Mouse (Mus musculus): ENCODE results near the gene Hist1h3e. TPM values are rescaled to one million over a fixed set of nuclear protein-coding genes. Genes with fewer than 3 reads are reported as not detected.

Hist1h3e gene
- polyA plus RNA-seq, 1 experiment from 2014 or later: 4.4 TPM

DNA sequence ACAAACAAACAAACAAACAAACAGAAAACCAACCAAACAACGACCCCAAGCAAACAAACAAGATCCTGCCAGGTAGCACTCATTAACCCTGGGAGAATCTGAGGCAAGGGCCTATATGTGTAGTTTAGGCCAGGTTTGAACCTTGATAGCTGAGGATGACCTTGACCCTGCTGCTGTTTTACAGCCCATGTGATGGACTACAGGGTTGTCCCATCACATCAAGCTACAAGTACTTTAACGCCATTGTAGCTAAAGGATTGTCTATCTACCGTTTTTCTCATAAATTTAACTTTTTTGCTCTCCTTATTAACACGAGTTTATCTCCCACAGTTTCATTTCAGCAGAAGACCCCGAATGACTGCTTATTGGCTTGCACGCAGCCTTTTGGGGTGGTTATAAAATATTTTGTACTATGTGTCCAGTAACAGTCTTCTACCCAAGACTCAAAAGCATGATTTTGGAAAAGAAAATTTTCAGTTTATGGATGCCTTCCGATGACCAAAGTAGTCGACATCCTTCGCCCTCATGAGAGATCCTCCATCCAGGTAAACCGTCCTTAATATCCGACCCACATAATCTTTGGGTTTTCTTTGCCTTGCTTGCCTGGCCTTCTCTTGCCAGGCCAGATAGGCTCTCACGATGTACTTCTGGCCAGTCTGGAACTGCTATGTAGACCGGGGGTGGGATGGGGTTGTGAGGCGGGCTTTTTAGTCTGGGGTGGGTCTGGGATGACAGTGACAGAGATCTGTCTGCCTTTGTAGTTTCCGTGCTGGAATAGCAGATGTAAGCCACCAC lies 46.1 kb downstream of the Hist1h3e start:
- Histone ChIP-seq H3K27me3 (replicated peaks; ENCODE audit: control insufficient read depth, insufficient read depth, low read length) (no peaks in the 10 kb centered on the region), H3K4me1 (ENCODE audit: control insufficient read depth, insufficient read depth, low read length) (no peaks in the 10 kb centered on the region), H3K4me2 (ENCODE audit: low read depth, low read length) (peak overlapping the region; percentile 59), H3K9ac (ENCODE audit: low read depth, low read length) (peak overlapping the region; percentile 48; the same call in 1 of the 2 replicates), H3K4me3 (ENCODE audit: low read depth, low read length) (peak overlapping the region; percentile 59), H3K36me3 (ENCODE audit: control insufficient read depth, insufficient read depth, low read length) (no peaks in the 10 kb centered on the region), H3K9me3 (ENCODE audit: control insufficient read depth, low read length) (no peaks in the 10 kb centered on the region), H3K27ac (replicated peaks; ENCODE audit: low read depth, low read length) (no peak overlapping the region)
- WGBS: 50% methylated on average over 15 of the region's 15 CpGs
- DNase-seq (ENCODE audit: low spot score) (no peak), ATAC-seq (ENCODE audit: low read depth) (no peak)

GRCm38 (mm10) chr13:23515281-23515680 lies 46.9 kb downstream of the Hist1h3e start:
- no peak overlapping the region for H3K4me2 ChIP-seq (ENCODE audit: low read depth, low read length)
- no peak overlapping the region for H3K27ac ChIP-seq (replicated peaks; ENCODE audit: low read depth, low read length)
- ATAC-seq (ENCODE audit: low read depth) (no peak), DNase-seq (ENCODE audit: low spot score) (no peak)
- no peaks in the 10 kb centered on the region for H3K9me3 ChIP-seq (ENCODE audit: control insufficient read depth, low read length)
- no peaks in the 10 kb centered on the region for H3K27me3 ChIP-seq (replicated peaks; ENCODE audit: control insufficient read depth, insufficient read depth, low read length)
- H3K36me3 ChIP-seq (ENCODE audit: control insufficient read depth, insufficient read depth, low read length): no peaks in the 10 kb centered on the region
- H3K4me3 ChIP-seq (ENCODE audit: low read depth, low read length): no peak overlapping the region
- WGBS: 70% methylated on average over 5 of the region's 5 CpGs
- H3K9ac ChIP-seq (ENCODE audit: low read depth, low read length): no peak overlapping the region
- no peaks in the 10 kb centered on the region for H3K4me1 ChIP-seq (ENCODE audit: control insufficient read depth, insufficient read depth, low read length)

GRCm38 (mm10) chr13:23513517-23513916 lies 48.7 kb downstream of the Hist1h3e start:
- Histone ChIP-seq H3K27ac (replicated peaks; ENCODE audit: low read depth, low read length) (no peak overlapping the region), H3K9ac (ENCODE audit: low read depth, low read length) (no peak overlapping the region), H3K4me3 (ENCODE audit: low read depth, low read length) (no peak overlapping the region), H3K36me3 (ENCODE audit: control insufficient read depth, insufficient read depth, low read length) (no peaks in the 10 kb centered on the region), H3K9me3 (ENCODE audit: control insufficient read depth, low read length) (no peaks in the 10 kb centered on the region), H3K27me3 (replicated peaks; ENCODE audit: control insufficient read depth, insufficient read depth, low read length) (no peaks in the 10 kb centered on the region), H3K4me2 (ENCODE audit: low read depth, low read length) (no peak overlapping the region), H3K4me1 (ENCODE audit: control insufficient read depth, insufficient read depth, low read length) (no peaks in the 10 kb centered on the region)
- WGBS: 83% methylated on average over 1 of the region's 1 CpGs
- no peak for DNase-seq (ENCODE audit: low spot score)
- no peak for ATAC-seq (ENCODE audit: low read depth)

Small RNAs within 50 kb of the gene (microRNA-seq; reads per million reads assigned to microRNA genes)
- gene Gm44297 (ENCODE audit: borderline number of aligned reads) (not detected), gene Gm44359 (ENCODE audit: borderline number of aligned reads) (not detected), gene Gm44394 (ENCODE audit: borderline number of aligned reads) (not detected), gene n-TStga1 (ENCODE audit: borderline number of aligned reads) (0.83 reads per million)

Other genes with a start within 250 kb of the Hist1h3e start
- 40.2 and 44.9 TPM in 2 replicates for gene Zfp322a, start 193.2 kb downstream of the Hist1h3e start, polyA plus RNA-seq (2014; fragmentation: Nextera tagmentation; extraction: Ambion mirVana)
- gene Abt1, start 138.5 kb downstream of the Hist1h3e start, polyA plus RNA-seq (2014; fragmentation: Nextera tagmentation; extraction: Ambion mirVana): 10.3 and 11.6 TPM in 2 replicates
- gene Btn1a1, start 96.5 kb downstream of the Hist1h3e start, polyA plus RNA-seq (2014; fragmentation: Nextera tagmentation; extraction: Ambion mirVana): 0.18 TPM in 1 of 2 replicates, not detected in the other
- 0.40 and 0.51 TPM in 2 replicates for gene Btn2a2, start 73.5 kb downstream of the Hist1h3e start, polyA plus RNA-seq (2014; fragmentation: Nextera tagmentation; extraction: Ambion mirVana)
- 5.1 and 5.6 TPM in 2 replicates for gene Hist1h4h, start 31.3 kb downstream of the Hist1h3e start, polyA plus RNA-seq (2014; fragmentation: Nextera tagmentation; extraction: Ambion mirVana)
- gene Hist1h2af, start 28.5 kb downstream of the Hist1h3e start, polyA plus RNA-seq (2014; fragmentation: Nextera tagmentation; extraction: Ambion mirVana): 5.2 and 7.0 TPM in 2 replicates
- 3.7 and 4.1 TPM in 2 replicates for gene Hist1h3g, start 26.9 kb downstream of the Hist1h3e start, polyA plus RNA-seq (2014; fragmentation: Nextera tagmentation; extraction: Ambion mirVana)
- 0.76 and 0.77 TPM in 2 replicates for gene Hist1h2bh, start 19.0 kb downstream of the Hist1h3e start, polyA plus RNA-seq (2014; fragmentation: Nextera tagmentation; extraction: Ambion mirVana)
- gene Hist1h3f, start 18.3 kb downstream of the Hist1h3e start, polyA plus RNA-seq (2014; fragmentation: Nextera tagmentation; extraction: Ambion mirVana): 0.71 and 1.0 TPM in 2 replicates
- gene Hist1h4f, start 10.7 kb downstream of the Hist1h3e start, polyA plus RNA-seq (2014; fragmentation: Nextera tagmentation; extraction: Ambion mirVana): 0.84 and 0.88 TPM in 2 replicates
- gene Hist1h1d, start 9.1 kb downstream of the Hist1h3e start, polyA plus RNA-seq (2014; fragmentation: Nextera tagmentation; extraction: Ambion mirVana): 0.60 TPM in 2 replicates
- gene Hist1h2ae, start 8.9 kb upstream of the Hist1h3e start, polyA plus RNA-seq (2014; fragmentation: Nextera tagmentation; extraction: Ambion mirVana): 93.4 and 108 TPM in 2 replicates
- gene Hist1h2bg, start 9.0 kb upstream of the Hist1h3e start, polyA plus RNA-seq (2014; fragmentation: Nextera tagmentation; extraction: Ambion mirVana): 5.1 and 5.3 TPM in 2 replicates
- 3.6 and 4.1 TPM in 2 replicates for gene Hist1h2bf, start 11.8 kb upstream of the Hist1h3e start, polyA plus RNA-seq (2014; fragmentation: Nextera tagmentation; extraction: Ambion mirVana)
- gene Hist1h2ad, start 12.0 kb upstream of the Hist1h3e start, polyA plus RNA-seq (2014; fragmentation: Nextera tagmentation; extraction: Ambion mirVana): 1.6 and 2.8 TPM in 2 replicates
- 5.2 and 7.2 TPM in 2 replicates for gene Hist1h3d, start 13.4 kb upstream of the Hist1h3e start, polyA plus RNA-seq (2014; fragmentation: Nextera tagmentation; extraction: Ambion mirVana)
- gene Hist1h4d, start 19.2 kb upstream of the Hist1h3e start, polyA plus RNA-seq (2014; fragmentation: Nextera tagmentation; extraction: Ambion mirVana): 74.5 and 84.0 TPM in 2 replicates
- gene Hist1h2be, start 58.8 kb upstream of the Hist1h3e start, polyA plus RNA-seq (2014; fragmentation: Nextera tagmentation; extraction: Ambion mirVana): 1.5 and 2.2 TPM in 2 replicates
- 12.8 and 15.7 TPM in 2 replicates for gene Hist1h1e, start 60.2 kb upstream of the Hist1h3e start, polyA plus RNA-seq (2014; fragmentation: Nextera tagmentation; extraction: Ambion mirVana)
- gene Hist1h2ac, start 121.6 kb upstream of the Hist1h3e start, polyA plus RNA-seq (2014; fragmentation: Nextera tagmentation; extraction: Ambion mirVana): 1.2 and 1.3 TPM in 2 replicates
- 52.7 and 78.2 TPM in 2 replicates for gene Hist1h2bc, start 121.8 kb upstream of the Hist1h3e start, polyA plus RNA-seq (2014; fragmentation: Nextera tagmentation; extraction: Ambion mirVana)
- gene Hist1h1t, start 133.4 kb upstream of the Hist1h3e start, polyA plus RNA-seq (2014; fragmentation: Nextera tagmentation; extraction: Ambion mirVana): 0.19 and 0.31 TPM in 2 replicates
- gene Hist1h4c, start 136.1 kb upstream of the Hist1h3e start, polyA plus RNA-seq (2014; fragmentation: Nextera tagmentation; extraction: Ambion mirVana): 5.7 and 5.8 TPM in 2 replicates
- 9.6 and 10.3 TPM in 2 replicates for gene Hfe, start 148.5 kb upstream of the Hist1h3e start, polyA plus RNA-seq (2014; fragmentation: Nextera tagmentation; extraction: Ambion mirVana)
- 36.1 and 37.8 TPM in 2 replicates for gene Hist1h1c, start 176.4 kb upstream of the Hist1h3e start, polyA plus RNA-seq (2014; fragmentation: Nextera tagmentation; extraction: Ambion mirVana)
- gene Hist1h3c, start 183.2 kb upstream of the Hist1h3e start, polyA plus RNA-seq (2014; fragmentation: Nextera tagmentation; extraction: Ambion mirVana): 5.1 and 7.5 TPM in 2 replicates
- 1.2 and 2.1 TPM in 2 replicates for gene Hist1h2bb, start 184.4 kb upstream of the Hist1h3e start, polyA plus RNA-seq (2014; fragmentation: Nextera tagmentation; extraction: Ambion mirVana)
- 30.2 and 32.6 TPM in 2 replicates for gene Hist1h2ab, start 188.8 kb upstream of the Hist1h3e start, polyA plus RNA-seq (2014; fragmentation: Nextera tagmentation; extraction: Ambion mirVana)
- 6.6 and 11.5 TPM in 2 replicates for gene Hist1h3b, start 189.9 kb upstream of the Hist1h3e start, polyA plus RNA-seq (2014; fragmentation: Nextera tagmentation; extraction: Ambion mirVana)
- gene Hist1h4b, start 194.6 kb upstream of the Hist1h3e start, polyA plus RNA-seq (2014; fragmentation: Nextera tagmentation; extraction: Ambion mirVana): 3.5 and 4.7 TPM in 2 replicates
- gene Hist1h4a, start 198.9 kb upstream of the Hist1h3e start, polyA plus RNA-seq (2014; fragmentation: Nextera tagmentation; extraction: Ambion mirVana): 0.68 and 0.74 TPM in 2 replicates
- 3.7 and 4.9 TPM in 2 replicates for gene Hist1h3a, start 200.0 kb upstream of the Hist1h3e start, polyA plus RNA-seq (2014; fragmentation: Nextera tagmentation; extraction: Ambion mirVana)
- gene Hist1h1a, start 201.3 kb upstream of the Hist1h3e start, polyA plus RNA-seq (2014; fragmentation: Nextera tagmentation; extraction: Ambion mirVana): 3.2 and 3.5 TPM in 2 replicates
- 0.31 TPM in 1 of 2 replicates, not detected in the other for gene Trim38, start 207.5 kb upstream of the Hist1h3e start, polyA plus RNA-seq (2014; fragmentation: Nextera tagmentation; extraction: Ambion mirVana)
- not detected in 2 replicates for gene Slc17a2, start 244.6 kb upstream of the Hist1h3e start, polyA plus RNA-seq (2014; fragmentation: Nextera tagmentation; extraction: Ambion mirVana)